Mouse (Mus musculus) layer of hippocampus, adult 2 months (tissue): ENCODE measurements around the gene Cxcr2. TPM values are rescaled to one million over a fixed set of nuclear protein-coding genes. Genes with fewer than 3 reads are reported as not detected.

Source experiments
- DNase-seq, 2 experiments: peaks; one replicate each; pipeline ENCODE4 v3.0.0; 2022; ENCODE audit warnings: low spot score in 2 of 2
- H3K27ac ChIP-seq: fragments of 200-600 bp; 2 replicates; pipeline ENCODE4 v1.8.1; 2022
- H3K4me3 ChIP-seq: fragments of 200-600 bp; 2 replicates; pipeline ENCODE4 v1.8.1; 2022; ENCODE audit warnings: mild to moderate bottlenecking
- CTCF ChIP-seq: fragments of 200-600 bp; conservative IDR thresholded peaks from 2 replicates; pipeline ENCODE4 v1.8.1; 2022; ENCODE audit warnings: antibody characterized with exemption, mild to moderate bottlenecking, moderate library complexity
- long read RNA-seq, 2 experiments: library from polyadenylated mRNA; stranded (forward); transcript quantifications; one replicate each; pipeline ENCODE4 v2.0.0; 2021; ENCODE audit warnings: borderline mapping rate in 2 of 2
- total RNA-seq, 2 experiments: library from RNA; stranded (reverse); gene quantifications; 2 replicates each; pipeline ENCODE4 v1.2.3; 2021

The Cxcr2 gene
- total RNA-seq, result not detected
- long read RNA-seq, experiment 1, result 0 reads
- long read RNA-seq, experiment 2, result 0 reads

DNA sequence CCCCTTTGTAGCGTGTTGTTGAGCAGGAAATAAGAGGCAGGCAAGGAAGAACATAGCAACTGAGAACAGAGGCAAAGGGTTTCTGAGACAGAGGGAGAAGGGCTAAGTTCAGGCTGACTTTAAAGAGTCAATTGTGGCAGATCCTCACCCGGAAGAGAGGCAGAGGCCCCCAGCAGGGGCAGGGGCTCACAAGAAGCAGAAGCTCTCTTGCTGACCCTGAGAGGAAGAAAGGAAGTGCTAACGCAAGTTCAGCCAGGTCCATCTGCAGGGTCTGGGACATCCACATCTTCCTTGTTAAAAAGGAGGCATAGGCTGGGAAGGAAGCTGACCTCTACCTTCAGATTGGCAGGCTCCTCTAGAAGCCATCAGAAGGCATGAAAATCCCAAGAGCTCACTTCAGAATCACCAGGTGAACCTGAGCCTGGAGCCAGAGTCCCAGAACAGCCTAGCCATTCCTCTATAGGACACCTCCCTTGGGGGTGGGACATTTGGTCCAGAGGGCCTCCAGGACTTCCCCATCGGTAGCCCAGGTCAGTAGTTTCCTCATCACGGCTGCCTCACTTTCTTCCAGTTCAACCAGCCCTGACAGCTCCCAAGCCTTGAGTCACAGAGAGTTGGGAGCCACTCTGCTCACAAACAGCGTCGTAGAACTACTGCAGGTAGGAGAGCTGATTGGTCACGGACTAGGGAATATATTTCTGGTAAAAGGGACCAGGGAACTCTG is at the start of gene Cxcr2:
TSS of gene Cxcr2 (plus strand) at position 529 of the 724 bp plus-strand sequence.
- no peak for TF ChIP-seq CTCF
- Histone ChIP-seq H3K4me3 (no peak within 1 kb of the TSS), H3K27ac (no peak within 1 kb of the TSS)
- DNase-seq, result no peak

- no peak overlapping the region for H3K27ac ChIP-seq
- no peak for TF ChIP-seq CTCF
- no peak for DNase-seq
Measured at GRCm38 (mm10) chr1:74105660-74106059, 48.1 kb upstream of the Cxcr2 start.

GRCm38 (mm10) chr1:74106214-74106613 is 47.6 kb upstream of the Cxcr2 start:
- no peak overlapping the region for H3K27ac ChIP-seq
- H3K4me3 ChIP-seq, result no peak overlapping the region
- DNase-seq, result no peak
- TF ChIP-seq CTCF, result no peak

More at GRCm38 (mm10) chr1:74105660-74106059, 48.1 kb upstream of the Cxcr2 start:
- H3K4me3 ChIP-seq, result no peak overlapping the region

DNA sequence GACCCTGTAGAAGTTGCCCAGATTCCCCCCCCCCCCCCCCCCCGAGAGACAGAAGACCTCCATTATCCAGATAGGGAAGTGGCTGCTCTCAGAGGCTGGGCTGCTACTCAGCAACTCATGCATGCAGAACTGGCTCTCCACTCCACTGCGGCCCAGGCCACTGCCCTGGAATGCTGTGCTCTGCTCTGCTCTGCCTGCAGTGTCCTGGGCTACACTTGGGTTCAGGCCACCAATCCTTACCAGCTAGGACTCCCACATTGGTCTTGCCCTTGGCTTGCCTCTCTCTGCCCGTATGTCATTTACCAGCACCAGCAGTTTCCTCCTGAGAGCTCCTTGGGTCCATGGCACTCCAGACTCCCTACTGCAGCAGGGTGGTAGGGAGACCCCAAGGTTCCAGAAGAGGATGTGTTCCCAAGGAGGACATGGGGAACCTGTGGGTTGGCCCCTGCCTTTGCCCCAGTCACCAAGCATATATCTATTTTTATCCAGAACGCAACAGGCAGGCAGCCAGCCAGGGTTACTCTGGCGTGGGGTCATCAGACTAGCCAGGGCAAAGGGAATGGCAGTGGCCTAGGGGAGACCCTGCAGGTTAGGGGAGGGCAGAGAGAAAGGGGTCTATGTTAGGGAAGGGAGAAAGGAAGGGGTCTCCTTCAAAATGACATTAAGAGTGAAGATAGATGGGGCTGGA is 45.7 kb upstream of the Cxcr2 start:
- TF ChIP-seq CTCF, result no peak
- no peak overlapping the region for H3K27ac ChIP-seq

GRCm38 (mm10) chr1:74109670-74110069 is 44.1 kb upstream of the Cxcr2 start:
- Histone ChIP-seq H3K27ac (no peak overlapping the region), H3K4me3 (no peak overlapping the region)
- DNase-seq, result no peak
- TF ChIP-seq CTCF, result no peak

More for the DNA sequence above, 45.7 kb upstream of the Cxcr2 start:
- no peak for DNase-seq
- H3K4me3 ChIP-seq, result no peak overlapping the region

DNA sequence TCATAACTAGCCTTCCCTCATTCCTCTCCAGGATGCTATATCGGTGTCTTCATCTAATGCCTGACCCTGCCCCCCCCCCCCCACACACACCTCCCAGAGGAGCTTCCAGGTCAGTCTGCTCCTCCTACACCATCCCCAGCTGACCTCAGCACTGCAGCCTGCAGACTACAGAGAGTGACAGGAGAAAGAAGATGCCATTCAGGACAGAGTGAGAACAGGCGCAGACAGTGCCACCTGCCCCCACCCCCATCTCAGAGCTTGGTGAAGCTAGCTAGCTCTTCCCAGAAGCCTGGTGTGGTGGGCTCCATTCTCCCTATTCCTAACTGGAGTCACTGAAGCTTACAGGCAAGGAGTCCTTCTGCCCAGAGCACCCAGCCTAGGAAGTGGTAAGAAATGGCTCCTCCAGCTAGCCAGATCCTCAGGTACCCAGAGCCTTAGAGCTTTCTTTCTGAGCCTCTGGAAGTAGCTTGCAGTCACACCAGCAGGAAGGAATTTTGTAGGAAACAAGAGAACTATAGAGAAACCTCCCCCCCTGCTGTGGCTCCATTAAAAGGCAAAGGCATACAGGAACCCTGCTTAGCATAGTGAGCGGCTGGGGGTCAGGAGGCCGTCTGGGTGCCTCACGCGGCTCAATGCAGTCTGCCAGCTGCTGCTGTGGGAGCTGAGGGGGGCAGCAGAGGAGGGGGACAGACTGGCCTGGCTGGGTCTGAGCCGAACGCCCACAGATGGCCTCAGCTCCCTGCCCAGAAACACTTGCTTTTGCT is 42.7 kb upstream of the Cxcr2 start:
- no peak for DNase-seq
- Histone ChIP-seq H3K27ac (no peak overlapping the region), H3K4me3 (no peak overlapping the region)
- TF ChIP-seq CTCF, result no peak

- no peak for DNase-seq
- H3K4me3 ChIP-seq, result no peak overlapping the region
- no peak for TF ChIP-seq CTCF
- H3K27ac ChIP-seq, result no peak overlapping the region
Measured at GRCm38 (mm10) chr1:74111696-74112030, 42.1 kb upstream of the Cxcr2 start.

DNA sequence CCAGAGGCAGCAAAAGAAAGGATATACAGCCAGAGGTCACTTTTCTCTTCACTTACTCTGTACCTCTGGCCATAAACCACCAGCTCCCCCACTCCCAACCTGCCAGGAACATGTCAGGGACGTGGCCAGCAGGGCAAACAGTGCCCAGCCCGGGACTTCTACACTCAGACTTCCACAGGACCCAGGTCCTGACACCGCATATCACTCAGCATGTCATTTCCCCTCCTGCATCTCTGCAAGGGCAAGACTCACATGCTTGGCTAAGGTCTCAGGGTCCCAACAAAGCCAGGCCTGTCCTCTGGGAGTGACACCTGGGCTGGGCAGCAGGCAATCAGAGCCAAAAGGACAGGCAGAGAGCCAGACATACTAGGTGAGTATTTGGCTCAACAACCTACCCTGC is 40.7 kb upstream of the Cxcr2 start:
- no peak overlapping the region for H3K27ac ChIP-seq
- DNase-seq, result no peak
- no peak for TF ChIP-seq CTCF
- H3K4me3 ChIP-seq, result no peak overlapping the region

- Histone ChIP-seq H3K27ac (no peak overlapping the region), H3K4me3 (no peak overlapping the region)
- TF ChIP-seq CTCF, result no peak
- no peak for DNase-seq
Measured at GRCm38 (mm10) chr1:74117876-74118275, 35.9 kb upstream of the Cxcr2 start.

- no peak for TF ChIP-seq CTCF
- DNase-seq, result no peak
Measured at GRCm38 (mm10) chr1:74119115-74119514, 34.7 kb upstream of the Cxcr2 start.

DNA sequence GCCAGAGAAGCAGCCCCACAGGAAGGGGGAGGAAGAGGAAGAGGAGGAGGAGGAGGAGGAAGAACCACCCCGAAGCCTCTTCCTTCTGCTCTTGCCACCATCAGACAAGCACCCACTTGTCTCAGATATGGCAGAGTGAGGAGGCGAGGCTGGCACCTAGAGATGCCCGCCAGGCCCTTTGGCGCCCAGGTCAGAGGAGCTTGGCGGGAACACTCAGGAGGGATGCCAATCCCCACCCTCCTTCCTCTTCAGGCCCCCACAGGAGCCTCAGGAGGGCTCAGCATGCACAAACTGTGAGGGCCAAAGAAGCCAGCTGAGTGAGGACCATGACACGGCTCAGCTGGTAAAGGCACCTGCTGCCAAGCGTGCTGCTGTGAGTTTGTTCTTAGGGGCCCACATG is 32.7 kb upstream of the Cxcr2 start:
- Histone ChIP-seq H3K27ac (no peak overlapping the region), H3K4me3 (no peak overlapping the region)
- no peak for TF ChIP-seq CTCF
- no peak for DNase-seq

More at GRCm38 (mm10) chr1:74119115-74119514, 34.7 kb upstream of the Cxcr2 start:
- Histone ChIP-seq H3K4me3 (no peak overlapping the region), H3K27ac (no peak overlapping the region)

- DNase-seq, result peak in 1 of 2 experiments; percentile 35
- no peak overlapping the region for H3K4me3 ChIP-seq
- no peak for TF ChIP-seq CTCF
- no peak overlapping the region for H3K27ac ChIP-seq
Measured at GRCm38 (mm10) chr1:74121821-74122576, 31.8 kb upstream of the Cxcr2 start.

DNA sequence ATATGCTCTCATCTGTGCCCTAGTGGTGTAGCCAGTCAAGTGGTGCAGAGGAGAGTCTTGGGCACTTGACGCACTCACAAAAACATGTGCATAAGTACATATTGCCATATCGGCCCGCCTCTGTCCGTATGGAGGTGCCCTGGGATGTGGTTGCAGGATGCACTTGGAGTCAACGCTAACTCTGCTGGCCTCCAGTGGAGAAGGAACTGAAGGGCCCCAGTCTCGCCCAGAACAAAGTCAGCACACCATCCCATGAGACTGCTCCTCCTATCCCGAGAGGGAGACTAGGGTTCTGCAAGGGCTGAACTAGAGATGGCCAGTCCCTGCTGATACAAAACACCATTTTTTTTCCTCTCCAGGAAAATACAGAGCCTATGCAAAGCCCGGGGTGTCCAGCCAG is 30.6 kb upstream of the Cxcr2 start:
- no peak overlapping the region for H3K4me3 ChIP-seq
- no peak for TF ChIP-seq CTCF
- DNase-seq, result no peak
- no peak overlapping the region for H3K27ac ChIP-seq
